Mouse (Mus musculus) stomach, embryonic 14.5 days (tissue): ENCODE data around the gene Cartpt. TPM values are rescaled to one million over a fixed set of nuclear protein-coding genes. Genes with fewer than 3 reads are reported as not detected.

Experiments
- ATAC-seq: fragments of 200-750 bp; cut with Nextera tagmentation; 2 replicates; pipeline ENCODE4 v1.8.0; 2017; ENCODE audit warnings: low read depth, moderate TSS enrichment; ENCODE audit not compliant: insufficient number of reproducible peaks, insufficient read depth, low FRiP score
- H3K27ac ChIP-seq: fragments of 300-500 bp; sonication (generic); 2 replicates; pipeline ENCODE4 v1.5.1; 2014; ENCODE audit warnings: mild to moderate bottlenecking, low read length, moderate library complexity, mixed read lengths
- H3K27me3 ChIP-seq: fragments of 300-500 bp; sonication (generic); 2 replicates; pipeline ENCODE4 v1.6.1; 2014; ENCODE audit warnings: low read length, control low read depth, mixed read lengths; ENCODE audit not compliant: control insufficient read depth, insufficient read depth
- H3K36me3 ChIP-seq: fragments of 300-500 bp; sonication (generic); 2 replicates; pipeline ENCODE4 v1.6.1; 2014; ENCODE audit warnings: mild to moderate bottlenecking, control low read depth, low read length, moderate library complexity, mixed read lengths; ENCODE audit not compliant: control insufficient read depth, insufficient read depth
- H3K4me1 ChIP-seq: fragments of 300-500 bp; sonication (generic); 2 replicates; pipeline ENCODE4 v1.6.1; 2014; ENCODE audit warnings: low read length, control low read depth, mixed read lengths; ENCODE audit not compliant: control insufficient read depth, insufficient read depth
- H3K4me2 ChIP-seq: fragments of 300-500 bp; sonication (generic); replicated peaks from 2 replicates; pipeline ENCODE4 v1.6.1; 2014; ENCODE audit warnings: low read depth, low read length, control low read depth
- H3K4me3 ChIP-seq: fragments of 300-500 bp; sonication (generic); 2 replicates; pipeline ENCODE4 v1.5.1; 2014; ENCODE audit warnings: low read depth, low read length, control low read depth
- H3K9ac ChIP-seq: fragments of 300-500 bp; sonication (generic); replicated peaks from 2 replicates; pipeline ENCODE4 v1.6.1; 2014; ENCODE audit warnings: low read depth, mild to moderate bottlenecking, control low read depth, low read length, moderate library complexity, mixed read lengths
- H3K9me3 ChIP-seq: fragments of 300-500 bp; sonication (generic); 2 replicates; pipeline ENCODE4 v1.6.1; 2016; ENCODE audit warnings: low read depth, low read length, control low read depth; ENCODE audit not compliant: control insufficient read depth
- WGBS: fragments of 180-500 bp; shearing (Covaris S2); extraction: QIAGEN DNeasy Blood & Tissue Kit; methylation state at CpG from one replicate; pipeline ENCODE4 v1.1.7; 2014; 5-methylcytosine and 5-hydroxymethylcytosine counted together
- polyA plus RNA-seq: library from polyadenylated mRNA; unstranded; fragments of >200 nt; fragmentation: Nextera tagmentation; extraction: Ambion mirVana; gene quantifications from 2 replicates; pipeline ENCODE4 v1.2.1, GENCODE M21; 2014

Gene Cartpt
- polyA plus RNA-seq = 40.7 and 48.9 TPM in 2 replicates

DNA sequence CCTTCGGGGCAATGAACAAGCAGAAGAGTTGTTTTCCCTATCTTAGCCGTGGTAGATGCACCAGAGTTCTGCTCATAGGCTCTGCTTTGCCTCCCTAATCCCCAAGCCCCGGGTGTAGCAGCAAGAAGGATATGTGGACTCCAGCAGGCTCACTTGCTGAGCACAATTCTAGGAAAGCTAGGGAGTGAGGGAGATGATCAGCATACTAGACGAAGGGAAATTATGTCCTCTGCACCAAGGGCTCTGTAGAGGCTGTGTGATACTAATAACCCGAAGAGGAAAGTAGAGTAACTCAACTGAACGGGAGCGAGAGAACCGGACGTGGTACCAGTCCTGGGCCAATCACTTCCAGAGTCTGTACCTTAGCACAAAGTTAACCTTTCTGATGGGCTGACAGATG is at the start of gene Cartpt:
Gene Cartpt, minus strand, starts transcription at position 127 of the 400 bp plus-strand sequence.
- H3K9ac ChIP-seq = no peak within 1 kb of the TSS
- no peaks in the 10 kb centered on the region for H3K9me3 ChIP-seq
- no peak within 1 kb of the TSS for H3K4me3 ChIP-seq
- H3K36me3 ChIP-seq = no peaks in the 10 kb centered on the region
- H3K4me1 ChIP-seq = no peaks in the 10 kb centered on the region
- peak within 1 kb of the TSS; percentile 25 for H3K4me2 ChIP-seq
- H3K27ac ChIP-seq = no peak within 1 kb of the TSS
- ATAC-seq = no peak
- WGBS = 48% methylated on average over 9 of the region's 9 CpGs
- H3K27me3 ChIP-seq = peaks cover 22% of the 10 kb centered on the region

- Histone ChIP-seq H3K27ac (no peak overlapping the region), H3K4me3 (no peak overlapping the region), H3K9me3 (no peaks in the 10 kb centered on the region), H3K9ac (no peak overlapping the region), H3K4me2 (no peak overlapping the region), H3K36me3 (0 out of 2 replicates have a peak, but pooled peaks cover 7% of the 10 kb centered on the region), H3K27me3 (no peaks in the 10 kb centered on the region), H3K4me1 (no peaks in the 10 kb centered on the region)
- no peak for ATAC-seq
- WGBS = 83% methylated on average over 4 of the region's 4 CpGs
Observed at GRCm38 (mm10) chr13:99947417-99947816, 46.5 kb upstream of the Cartpt start.

- H3K4me2 ChIP-seq = no peak overlapping the region
- 91% methylated on average over 2 of the region's 2 CpGs for WGBS
Observed at GRCm38 (mm10) chr13:99943525-99943924, 42.6 kb upstream of the Cartpt start.

GRCm38 (mm10) chr13:99940601-99941000 is 39.7 kb upstream of the Cartpt start:
- H3K27ac ChIP-seq = no peak overlapping the region
- H3K4me2 ChIP-seq = no peak overlapping the region
- whole genome bisulfite sequencing = 21% methylated on average over 2 of the region's 2 CpGs
- no peak overlapping the region for H3K9ac ChIP-seq
- no peaks in the 10 kb centered on the region for H3K9me3 ChIP-seq
- no peaks in the 10 kb centered on the region for H3K27me3 ChIP-seq
- no peaks in the 10 kb centered on the region for H3K36me3 ChIP-seq
- no peaks in the 10 kb centered on the region for H3K4me1 ChIP-seq
- no peak overlapping the region for H3K4me3 ChIP-seq
- no peak for ATAC-seq

More at GRCm38 (mm10) chr13:99943525-99943924, 42.6 kb upstream of the Cartpt start:
- Histone ChIP-seq H3K9me3 (no peaks in the 10 kb centered on the region), H3K27me3 (no peaks in the 10 kb centered on the region), H3K4me1 (no peaks in the 10 kb centered on the region), H3K36me3 (no peaks in the 10 kb centered on the region), H3K4me3 (no peak overlapping the region), H3K9ac (no peak overlapping the region), H3K27ac (no peak overlapping the region)
- no peak for ATAC-seq

- H3K9ac ChIP-seq = no peak overlapping the region
- no peak overlapping the region for H3K4me2 ChIP-seq
- no peak overlapping the region for H3K27ac ChIP-seq
- H3K9me3 ChIP-seq = no peaks in the 10 kb centered on the region
- no peaks in the 10 kb centered on the region for H3K27me3 ChIP-seq
- H3K4me1 ChIP-seq = no peaks in the 10 kb centered on the region
- no peak overlapping the region for H3K4me3 ChIP-seq
- H3K36me3 ChIP-seq = no peaks in the 10 kb centered on the region
- WGBS = 64% methylated on average over 8 of the region's 8 CpGs
- no peak for ATAC-seq
Observed at GRCm38 (mm10) chr13:99939320-99939671, 38.4 kb upstream of the Cartpt start.

DNA sequence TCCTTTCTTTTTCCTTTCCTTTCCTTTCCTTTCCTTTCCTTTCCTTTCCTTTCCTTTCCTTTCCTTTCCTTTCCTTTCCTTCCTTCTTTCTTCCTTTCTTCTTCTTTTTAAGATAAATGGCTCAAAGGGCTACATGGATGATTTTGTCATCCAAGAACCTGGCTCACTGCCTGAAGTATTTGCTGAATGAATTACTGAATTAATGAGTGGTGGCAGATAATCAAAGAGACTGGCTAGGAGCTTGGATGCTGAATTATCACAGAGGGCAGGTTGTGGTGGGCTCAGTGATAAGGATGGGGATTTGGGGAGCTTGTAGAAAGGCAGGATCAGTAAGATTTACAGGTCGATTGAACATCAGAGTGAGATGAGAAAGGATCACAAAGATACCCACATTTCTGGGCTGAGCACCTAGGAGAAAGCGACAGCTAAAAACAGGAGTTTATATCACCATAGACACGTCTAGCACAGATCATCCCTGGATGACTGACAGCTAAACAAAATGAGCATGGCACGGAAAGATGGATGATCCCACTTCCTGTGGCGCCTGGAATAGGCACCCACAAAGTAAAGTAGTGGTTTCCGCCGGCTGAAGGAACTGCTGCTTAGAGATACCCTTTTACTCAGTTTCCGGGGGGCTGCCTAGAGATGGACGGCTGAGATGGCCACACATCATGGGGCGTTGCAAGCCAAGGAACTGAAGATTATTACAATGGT is 37.9 kb upstream of the Cartpt start:
- no peak overlapping the region for H3K27ac ChIP-seq

DNA sequence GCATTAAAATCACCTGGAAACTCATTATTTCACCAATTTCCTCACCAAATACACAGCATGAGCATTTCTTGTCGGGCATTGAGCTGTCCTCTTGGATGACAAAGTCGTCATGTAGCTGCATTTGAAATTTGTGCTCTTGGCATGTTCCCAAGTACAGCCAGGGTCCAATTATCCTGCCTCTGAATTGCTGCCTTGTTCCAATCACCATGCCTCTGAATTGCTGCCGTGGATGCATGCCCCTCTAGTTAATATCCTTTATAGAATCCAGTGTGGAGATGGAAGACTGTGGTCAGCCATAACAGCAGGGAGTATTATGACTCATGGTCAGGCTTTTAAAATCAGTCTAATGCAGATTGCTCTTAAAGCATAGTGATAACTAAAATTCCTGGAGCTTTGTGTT is 36.9 kb upstream of the Cartpt start:
- no peak overlapping the region for H3K4me3 ChIP-seq
- H3K4me2 ChIP-seq = no peak overlapping the region
- H3K9ac ChIP-seq = no peak overlapping the region
- H3K27me3 ChIP-seq = no peaks in the 10 kb centered on the region
- WGBS = 74% methylated on average over 3 of the region's 3 CpGs
- H3K4me1 ChIP-seq = no peaks in the 10 kb centered on the region
- no peaks in the 10 kb centered on the region for H3K36me3 ChIP-seq
- no peak for ATAC-seq
- H3K9me3 ChIP-seq = no peaks in the 10 kb centered on the region
- H3K27ac ChIP-seq = no peak overlapping the region

More for the DNA sequence above, 37.9 kb upstream of the Cartpt start:
- WGBS = 69% methylated on average over 10 of the region's 10 CpGs
- no peak overlapping the region for H3K4me3 ChIP-seq
- no peak overlapping the region for H3K4me2 ChIP-seq
- H3K27me3 ChIP-seq = no peaks in the 10 kb centered on the region
- no peak overlapping the region for H3K9ac ChIP-seq
- H3K4me1 ChIP-seq = no peaks in the 10 kb centered on the region
- no peaks in the 10 kb centered on the region for H3K9me3 ChIP-seq
- H3K36me3 ChIP-seq = no peaks in the 10 kb centered on the region
- ATAC-seq = no peak

DNA sequence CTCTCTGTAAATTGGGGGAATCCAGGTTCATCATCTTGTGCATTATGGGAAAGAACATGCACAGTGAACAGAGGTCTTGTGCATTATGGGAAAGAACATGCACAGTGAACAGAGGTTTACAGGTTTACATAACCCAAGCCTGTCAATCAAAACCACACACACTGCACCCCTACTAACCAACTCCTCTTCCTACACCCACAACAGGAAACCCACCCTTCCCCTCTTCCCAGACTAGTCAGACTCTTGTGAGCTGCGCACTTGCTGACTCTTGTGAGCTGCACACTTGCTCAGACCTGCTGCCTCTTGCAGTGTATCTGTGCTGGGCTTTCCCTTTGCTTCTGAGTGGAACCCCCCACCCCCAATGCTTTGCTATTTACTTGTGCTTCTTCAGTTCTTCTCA is 31.5 kb upstream of the Cartpt start:
- Histone ChIP-seq H3K27ac (no peak overlapping the region), H3K4me1 (no peaks in the 10 kb centered on the region), H3K27me3 (no peaks in the 10 kb centered on the region), H3K36me3 (no peaks in the 10 kb centered on the region), H3K4me3 (no peak overlapping the region), H3K4me2 (no peak overlapping the region), H3K9me3 (no peaks in the 10 kb centered on the region), H3K9ac (no peak overlapping the region)
- ATAC-seq = no peak
- WGBS = 89% methylated on average over 1 of the region's 1 CpGs

- no peak for ATAC-seq
Observed at GRCm38 (mm10) chr13:99931502-99931901, 30.6 kb upstream of the Cartpt start.

More at GRCm38 (mm10) chr13:99931502-99931901, 30.6 kb upstream of the Cartpt start:
- H3K4me1 ChIP-seq = no peaks in the 10 kb centered on the region
- H3K9me3 ChIP-seq = no peaks in the 10 kb centered on the region
- 82% methylated on average over 6 of the region's 6 CpGs for WGBS
- no peak overlapping the region for H3K27ac ChIP-seq
- H3K36me3 ChIP-seq = no peaks in the 10 kb centered on the region
- no peak overlapping the region for H3K4me2 ChIP-seq
- no peak overlapping the region for H3K4me3 ChIP-seq
- H3K27me3 ChIP-seq = no peaks in the 10 kb centered on the region
- H3K9ac ChIP-seq = no peak overlapping the region
